Mouse (Mus musculus) natural killer cell, adult 2 months (primary cell): Measurements from ENCODE around the gene Cipc.

Experiments
- DNase-seq, 2 experiments: peaks; one replicate each; pipeline ENCODE4 v3.0.0; 2022; ENCODE audit warnings: low spot score in 2 of 2

Cipc gene

DNA sequence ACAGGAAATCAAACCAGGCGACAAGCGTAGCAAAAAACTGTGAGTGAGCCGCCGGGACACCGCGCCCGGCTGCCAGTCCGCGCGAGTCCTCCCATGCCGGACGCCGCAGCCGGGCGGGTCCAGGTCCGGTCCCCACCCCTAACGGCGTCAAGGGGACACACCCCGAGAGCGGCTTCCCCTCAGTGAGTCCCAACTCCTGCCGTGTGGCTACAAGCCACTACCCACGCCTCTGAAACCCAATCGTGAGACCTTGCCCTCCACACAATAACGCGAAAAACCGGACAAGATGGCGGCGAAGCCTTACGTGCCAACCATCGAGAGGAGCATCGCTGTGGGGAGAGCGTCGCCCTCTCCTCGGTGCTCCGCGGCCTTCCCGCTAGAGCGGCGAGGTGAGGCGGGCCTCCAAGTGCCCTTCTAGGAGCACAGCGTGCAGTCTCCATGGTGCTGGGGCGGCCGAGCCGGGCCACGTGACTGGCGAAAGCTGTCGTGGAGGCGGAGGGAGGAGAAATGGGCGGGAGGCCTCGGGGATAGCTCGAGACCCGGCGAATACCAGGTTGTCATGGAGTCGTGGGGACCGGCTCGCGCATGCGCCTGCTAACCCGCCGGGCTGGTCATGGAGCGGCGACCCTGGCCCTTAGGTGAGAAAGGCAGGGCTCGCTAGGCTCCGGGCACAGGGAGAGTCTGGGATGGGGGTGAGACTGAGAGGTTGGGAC, at the start of gene Cipc:
TSS of gene Cipc (plus strand) at position 182 of the 713 bp plus-strand sequence.
- DNase-seq: peak; percentile 98

DNA sequence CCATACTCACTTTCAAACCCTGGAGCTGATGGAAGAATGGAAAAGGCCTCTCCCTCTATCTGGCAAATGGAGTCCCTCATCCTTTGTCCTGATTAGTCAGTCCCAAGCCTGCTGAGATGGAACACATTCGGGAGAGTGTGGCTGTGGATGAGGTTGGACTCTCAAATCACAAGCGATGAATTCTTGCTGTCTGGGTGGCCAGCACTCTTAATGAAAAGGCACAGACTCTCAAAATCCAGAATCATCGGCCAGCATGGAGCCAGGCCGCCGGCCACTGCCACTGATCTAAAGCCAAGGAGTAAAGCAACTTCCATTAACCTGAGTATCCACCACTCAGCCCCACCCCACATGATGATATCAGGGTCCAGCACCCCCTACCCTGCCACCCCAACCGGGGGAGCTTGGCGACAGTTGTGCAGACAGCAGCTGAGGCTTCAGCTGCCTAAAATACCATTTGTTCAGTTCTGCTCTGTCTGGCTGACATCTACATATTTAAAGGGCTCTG, 49.0 kb upstream of the Cipc start:
- DNase-seq: no peak

DNA sequence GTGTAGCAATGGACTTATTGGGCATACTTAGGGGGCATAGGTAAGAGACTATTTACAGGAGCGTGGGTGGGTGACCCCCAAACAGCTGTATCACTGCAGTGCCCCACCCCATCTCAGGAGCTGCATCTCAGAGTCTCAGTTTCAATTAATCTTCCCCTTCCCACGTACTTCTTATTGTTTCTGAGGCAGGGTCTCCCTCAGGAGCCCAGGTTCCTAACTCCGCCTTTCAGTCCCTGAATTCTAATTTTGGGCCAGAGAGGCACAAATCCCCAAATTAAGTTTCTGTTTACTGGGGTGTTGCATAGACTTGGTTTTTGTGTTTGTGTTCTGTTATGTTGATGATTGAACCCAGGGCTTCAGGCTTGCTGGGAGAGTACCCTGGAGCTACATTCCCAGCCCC, 48.4 kb upstream of the Cipc start:
- DNase-seq: no peak

DNA sequence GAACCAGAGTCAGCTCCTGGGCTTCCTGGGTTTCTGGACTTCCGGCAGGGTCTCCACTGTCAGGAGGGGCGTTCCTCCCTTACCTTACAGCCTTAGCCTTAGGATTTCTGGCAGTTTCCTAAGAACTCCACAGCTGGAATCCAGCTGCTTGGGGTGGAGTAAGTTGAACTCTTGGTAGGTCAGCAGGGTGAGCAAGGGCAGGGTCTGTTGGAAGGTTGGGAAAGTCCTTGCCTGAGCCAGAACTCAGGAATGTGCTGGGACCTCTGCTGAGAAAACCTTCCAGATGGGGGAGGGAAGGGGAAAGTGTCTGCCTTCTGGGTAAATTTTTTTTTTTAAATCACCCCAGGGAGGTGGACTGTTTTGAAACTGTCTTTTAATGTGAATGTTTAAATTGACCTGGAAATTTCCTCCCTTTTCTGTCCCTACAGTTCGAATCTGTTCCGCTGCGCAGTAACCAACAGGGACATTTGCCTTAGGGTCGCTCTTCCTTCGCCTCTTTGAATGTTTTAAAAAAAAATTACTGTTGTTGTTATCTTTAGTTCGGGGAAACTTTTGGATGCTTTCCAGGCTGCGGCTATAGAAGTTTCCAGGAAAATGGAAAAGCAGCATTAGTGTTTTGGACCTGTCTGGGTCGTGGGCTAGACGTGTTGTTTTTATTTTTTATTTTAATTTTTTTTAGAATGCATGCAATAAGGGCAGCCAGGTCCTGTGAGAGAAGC, 47.2 kb upstream of the Cipc start:
- no peak for DNase-seq

DNA sequence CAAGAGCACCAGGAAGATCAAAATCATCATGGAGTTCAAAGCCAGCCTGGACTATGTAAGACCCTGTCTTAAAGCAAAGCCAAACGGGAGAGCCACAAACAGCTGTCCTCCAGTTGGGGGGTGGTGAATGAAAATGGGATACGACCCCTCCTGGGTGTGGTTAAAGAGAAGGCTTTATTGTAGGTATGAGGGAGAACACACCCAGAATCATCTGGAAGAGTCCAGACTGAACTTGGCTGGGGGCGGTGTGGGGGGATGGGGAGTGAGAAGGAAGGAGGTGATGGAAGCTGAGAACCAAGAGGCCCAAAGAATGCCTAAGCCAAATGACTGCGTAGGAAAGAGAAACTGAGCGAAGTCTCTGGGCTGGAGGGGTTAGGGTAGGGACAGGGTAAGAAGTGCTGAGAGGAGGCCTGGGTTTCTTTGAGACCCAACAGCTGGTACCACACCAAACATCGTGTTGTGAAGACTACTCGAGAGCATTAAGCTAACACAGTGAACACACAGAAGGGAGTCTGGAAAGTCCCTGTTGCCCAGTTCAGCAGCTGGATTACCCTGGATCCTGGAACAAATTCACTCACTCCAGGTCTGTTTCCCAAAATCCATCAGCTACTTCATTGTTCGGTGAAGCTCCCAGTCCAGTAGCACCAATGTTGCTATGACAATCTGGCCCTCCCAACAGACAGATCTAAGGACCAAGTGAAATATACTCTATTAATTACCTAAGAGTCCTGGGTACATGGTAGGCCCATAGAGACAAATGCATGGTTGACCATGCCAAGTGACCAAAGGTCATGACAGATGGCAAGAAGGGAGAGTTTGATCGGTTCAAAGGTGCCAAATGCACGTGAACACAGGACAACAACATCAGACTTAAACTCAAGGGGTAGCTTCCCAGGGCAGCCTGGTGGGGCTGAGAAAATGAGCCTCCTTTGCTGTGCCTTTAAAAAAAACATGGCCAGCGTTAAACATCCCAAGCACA, 42.7 kb upstream of the Cipc start:
- no peak for DNase-seq

DNA sequence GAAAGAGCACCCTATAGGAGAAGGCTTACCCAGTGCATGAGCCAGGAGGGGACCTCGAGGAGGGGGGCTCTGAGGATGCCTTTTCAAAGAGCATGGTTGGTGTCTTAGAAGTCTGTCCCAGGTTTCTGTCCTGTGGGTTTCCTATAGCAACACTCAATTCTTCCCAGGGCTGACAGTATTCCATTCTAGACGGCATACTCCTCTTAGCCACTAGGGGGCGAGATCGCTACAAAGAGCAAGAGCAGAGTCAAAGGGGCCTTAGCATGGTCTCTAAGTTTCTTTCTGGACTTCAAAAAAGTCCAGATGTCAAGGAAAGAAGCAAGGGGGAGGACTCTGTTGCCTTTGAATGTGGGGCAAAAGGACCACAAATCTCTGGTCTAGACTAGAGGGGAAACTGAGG, 41.6 kb upstream of the Cipc start:
- DNase-seq: peak in 1 of 2 experiments; percentile 55

DNA sequence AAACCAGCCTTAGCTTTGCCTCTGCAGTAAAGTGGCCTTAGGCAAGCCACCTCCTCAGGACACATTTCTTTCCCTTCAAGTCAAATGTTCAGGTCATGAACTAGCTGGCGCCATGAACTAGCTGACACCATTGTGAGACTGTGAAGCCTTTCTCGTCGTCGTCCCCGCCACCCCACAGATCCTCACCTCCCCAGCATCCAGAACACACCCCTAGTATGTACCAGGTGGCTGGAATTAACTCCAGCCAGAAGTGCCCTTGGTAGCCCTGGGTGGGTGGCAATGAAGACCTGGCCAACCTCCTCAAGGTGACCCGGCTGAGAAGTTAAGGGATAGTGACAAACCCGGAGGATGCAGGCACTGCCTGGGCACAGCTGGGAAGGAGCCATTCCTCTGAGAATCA, 41.0 kb upstream of the Cipc start:
- DNase-seq: no peak

DNA sequence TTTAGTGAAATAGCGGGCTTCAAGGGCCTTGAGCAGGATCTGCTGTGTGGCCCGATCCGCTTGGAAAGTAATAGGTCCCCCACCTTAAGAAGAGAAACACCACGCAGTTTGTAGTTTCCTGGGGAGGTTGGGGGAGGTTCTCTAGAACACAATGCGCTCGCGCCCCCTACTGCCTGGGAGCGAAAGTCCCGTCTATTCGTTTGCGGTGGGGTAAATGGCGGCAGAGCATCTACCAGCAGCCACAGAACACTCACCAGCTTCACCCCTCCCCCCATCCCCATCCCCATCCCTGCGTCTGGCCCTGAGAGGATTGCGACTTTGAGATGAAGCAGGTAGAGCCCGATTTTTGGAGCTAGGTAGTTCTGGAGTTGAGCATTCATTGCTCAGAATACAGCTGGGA, 40.4 kb upstream of the Cipc start:
- peak; percentile 82 to 89 for DNase-seq

DNA sequence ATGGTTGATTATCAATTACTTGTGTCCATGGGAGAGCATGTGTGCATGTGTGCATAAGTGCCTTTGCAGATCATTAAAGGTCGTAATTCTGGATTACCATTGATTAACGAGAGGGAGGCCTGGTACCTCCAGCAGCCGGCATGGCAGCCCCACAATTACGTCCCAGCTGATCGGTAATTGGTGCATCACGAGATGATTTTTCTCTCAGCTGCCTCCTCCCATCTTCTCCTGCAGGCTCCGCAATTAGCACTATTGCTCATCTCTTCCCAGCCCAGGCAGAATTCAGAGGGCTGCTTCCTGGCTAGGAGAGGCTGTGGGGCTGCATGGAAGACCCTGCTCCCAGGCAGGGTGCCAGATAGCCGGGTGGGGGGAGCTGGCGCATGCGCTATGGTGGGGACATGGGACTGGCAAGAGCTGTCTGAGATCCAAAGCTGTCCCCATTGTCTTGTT, 35.3 kb upstream of the Cipc start:
- DNase-seq: no peak

DNA sequence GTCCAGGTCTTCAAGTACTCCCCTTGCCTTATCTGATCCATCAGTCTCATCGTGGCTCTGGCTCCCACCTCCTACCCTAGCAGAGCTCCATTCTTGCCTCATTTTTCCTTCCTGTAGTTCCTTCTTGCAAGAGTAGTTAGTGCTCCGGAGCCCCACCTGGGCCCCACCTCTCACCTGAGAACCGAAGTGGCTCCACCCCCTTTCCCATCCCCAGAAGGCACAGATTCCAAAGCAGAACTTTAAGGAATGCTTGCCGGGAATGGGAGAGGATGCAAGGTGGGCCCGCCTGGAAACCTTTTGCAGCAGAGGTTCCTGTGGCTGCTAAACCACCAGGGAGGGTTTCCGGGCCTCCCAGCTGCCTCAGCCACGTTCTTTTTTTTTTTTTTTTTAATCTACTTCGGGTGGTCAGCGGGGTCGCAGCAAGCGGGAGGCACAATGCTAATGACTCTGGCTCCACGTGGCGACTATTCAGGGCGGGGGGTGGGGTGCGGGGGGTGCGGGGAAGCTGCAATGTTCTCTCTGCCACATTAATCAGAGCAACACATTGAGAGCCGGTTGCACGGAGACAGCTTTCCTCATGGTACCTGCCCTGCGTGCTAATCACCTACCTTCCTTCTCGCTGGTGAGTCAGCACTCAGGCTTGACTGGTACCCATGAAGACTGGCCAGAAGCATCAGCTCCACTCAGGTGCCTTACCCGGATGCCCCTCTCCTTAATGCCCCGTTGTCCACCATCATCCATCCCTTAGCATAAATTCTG, 34.3 kb upstream of the Cipc start:
- DNase-seq: no peak

DNA sequence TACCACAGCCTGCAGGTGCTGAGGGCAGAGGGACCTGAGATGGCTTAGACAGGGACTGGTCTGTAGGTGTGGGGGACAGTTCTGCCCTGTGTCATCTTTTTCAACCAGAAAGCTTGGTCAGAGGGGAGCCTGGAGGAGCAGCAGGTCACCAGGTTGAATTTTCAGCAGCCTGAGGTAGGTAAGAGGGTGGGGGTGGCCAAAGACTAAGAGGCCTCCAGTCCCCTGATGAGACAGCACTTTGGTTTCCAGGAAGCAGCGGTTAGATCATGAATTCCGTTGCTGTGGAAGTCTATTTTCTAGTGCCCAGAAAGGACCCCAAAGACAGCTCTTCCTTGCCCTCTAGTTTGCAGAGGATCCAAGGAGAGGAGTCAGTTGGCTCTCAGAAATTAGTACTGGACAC, 32.5 kb upstream of the Cipc start:
- DNase-seq: no peak

DNA sequence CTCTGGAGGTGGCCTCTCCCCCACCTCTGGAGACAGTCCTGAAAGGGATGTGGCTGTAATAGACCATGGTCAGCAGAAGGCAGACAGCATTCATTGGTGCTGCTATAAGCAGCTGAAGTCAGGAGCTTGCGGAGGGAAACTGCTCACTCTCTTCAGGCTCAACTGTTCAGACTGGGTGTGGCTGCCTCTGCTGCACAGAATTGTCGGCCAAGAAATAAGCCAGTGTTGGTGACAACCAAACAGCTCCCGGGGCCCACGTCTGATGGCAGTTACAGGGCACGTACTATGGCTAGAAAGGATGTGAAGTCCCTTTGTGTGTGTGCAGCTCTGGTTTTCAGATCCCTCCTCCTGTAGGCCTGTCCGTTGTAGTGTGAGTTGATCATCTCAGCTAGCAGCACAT, 32.1 kb upstream of the Cipc start:
- DNase-seq: no peak

DNA sequence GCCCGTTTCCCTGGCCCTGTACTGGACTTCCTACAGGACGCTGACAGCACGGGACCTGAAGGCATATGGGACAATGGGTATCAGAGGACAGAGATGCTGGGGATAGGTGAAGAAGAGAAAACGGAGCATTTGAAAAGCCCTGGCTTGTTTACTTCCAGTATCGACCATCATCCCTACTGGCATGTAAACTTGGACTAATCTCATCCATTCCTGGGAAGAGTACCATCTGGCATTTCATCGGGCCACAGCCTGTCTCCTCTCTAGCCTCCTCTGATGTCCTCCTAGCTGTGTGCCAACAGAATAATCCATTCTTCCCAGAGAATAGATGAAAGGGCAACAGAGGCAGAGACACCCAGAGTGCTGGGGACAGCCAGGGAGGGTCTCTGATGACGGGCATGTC, 31.2 kb upstream of the Cipc start:
- DNase-seq: no peak

DNA sequence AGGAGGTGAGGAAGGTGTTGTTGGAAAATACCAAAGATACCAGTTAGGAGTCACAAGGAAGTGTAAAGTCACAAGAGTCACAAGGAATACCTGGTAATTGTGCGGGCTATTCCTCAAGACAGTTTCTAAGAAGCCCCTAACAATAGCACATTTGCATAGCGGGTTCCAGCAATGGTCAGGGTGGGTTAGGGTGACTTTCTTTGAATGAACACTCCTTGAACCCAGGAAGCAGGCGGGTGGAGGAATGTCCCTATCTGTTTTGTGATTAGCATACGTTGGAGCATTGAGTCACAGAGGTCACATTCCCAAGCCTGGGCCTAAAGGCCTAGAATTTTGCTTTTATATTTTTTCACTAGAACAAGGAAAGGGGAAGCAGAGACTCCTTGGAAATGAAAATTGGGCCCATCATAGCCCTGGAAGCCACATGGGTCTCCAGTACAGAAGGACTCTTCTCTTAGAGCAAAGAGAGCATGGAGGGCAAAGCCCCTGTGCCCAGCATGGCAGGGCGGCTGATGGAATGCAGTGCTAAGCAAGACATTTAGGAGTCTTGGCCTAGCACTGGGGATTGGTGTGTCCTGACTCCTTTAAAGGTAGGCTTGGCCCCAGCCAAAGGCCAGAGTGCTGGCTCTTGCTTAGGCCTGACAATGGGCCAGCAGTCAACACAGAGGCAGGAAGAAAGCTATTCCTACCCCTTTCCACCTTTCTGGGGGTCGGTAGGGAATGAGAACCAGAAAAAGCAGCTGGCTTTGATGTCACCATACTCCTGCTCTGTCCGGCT, 29.9 kb upstream of the Cipc start:
- DNase-seq: no peak

DNA sequence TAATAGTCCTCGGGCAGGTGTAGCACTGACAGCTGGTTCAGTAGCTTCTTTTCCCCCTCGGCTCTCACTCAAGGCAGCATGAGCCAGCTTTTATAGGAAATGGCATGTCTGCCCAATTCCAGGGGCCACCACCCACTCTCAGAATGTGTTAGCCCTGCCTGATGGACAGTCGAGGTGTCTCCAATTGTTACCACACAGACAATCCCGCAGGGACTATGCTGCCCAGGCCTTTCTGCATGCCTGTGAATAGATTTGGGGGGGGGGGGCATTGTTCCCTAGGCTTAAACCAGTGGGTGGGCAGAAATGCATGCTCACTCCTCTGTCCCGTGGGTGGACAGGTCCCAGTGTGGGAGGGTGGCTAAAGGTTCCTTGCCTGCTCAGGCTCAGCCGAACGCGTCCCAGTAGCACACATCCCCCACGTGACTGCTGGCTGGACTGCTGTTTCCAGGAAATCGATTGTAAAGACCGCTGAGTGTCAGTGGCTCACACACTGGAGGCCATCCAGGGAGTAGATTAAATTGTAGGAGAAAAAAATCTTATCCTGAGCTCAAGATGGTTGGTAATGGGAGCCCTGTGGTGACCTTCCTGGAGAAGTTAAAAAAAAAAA, 28.4 kb upstream of the Cipc start:
- DNase-seq: no peak

DNA sequence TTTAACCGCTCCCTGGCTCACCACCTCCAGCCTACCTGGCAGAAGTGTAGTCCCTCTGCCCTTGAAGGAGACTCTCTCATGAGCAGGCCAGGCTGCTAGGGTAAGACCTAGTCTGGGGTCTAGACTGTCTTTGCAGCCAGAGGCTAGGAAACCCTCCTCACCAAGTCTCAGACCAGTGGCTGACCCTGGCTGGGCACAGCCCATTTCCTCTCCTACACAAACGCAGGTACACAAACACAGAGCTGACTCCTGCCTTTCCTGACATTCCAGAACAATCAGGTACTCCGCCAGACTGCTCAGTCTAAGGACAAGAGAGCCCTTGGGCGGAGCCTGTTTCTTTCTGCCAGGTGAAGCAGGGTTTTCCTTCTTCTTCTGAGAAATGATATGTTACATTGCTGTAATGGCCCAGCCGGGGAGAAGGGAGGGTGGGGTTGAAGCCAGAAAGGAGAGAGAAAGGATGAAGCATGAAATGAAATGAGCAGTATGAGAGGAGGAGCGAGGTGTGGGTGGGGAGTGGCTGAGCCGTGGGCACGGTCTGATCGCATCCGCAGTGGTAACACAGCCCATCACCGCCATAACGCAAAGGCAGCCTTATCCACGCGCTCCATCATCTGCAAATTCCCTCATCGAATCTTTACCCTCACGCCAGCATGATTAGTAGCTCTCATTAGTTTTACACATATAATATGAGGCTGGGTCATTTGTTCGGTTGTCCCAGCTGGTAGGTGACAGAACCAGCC, 27.7 kb upstream of the Cipc start:
- no peak for DNase-seq

DNA sequence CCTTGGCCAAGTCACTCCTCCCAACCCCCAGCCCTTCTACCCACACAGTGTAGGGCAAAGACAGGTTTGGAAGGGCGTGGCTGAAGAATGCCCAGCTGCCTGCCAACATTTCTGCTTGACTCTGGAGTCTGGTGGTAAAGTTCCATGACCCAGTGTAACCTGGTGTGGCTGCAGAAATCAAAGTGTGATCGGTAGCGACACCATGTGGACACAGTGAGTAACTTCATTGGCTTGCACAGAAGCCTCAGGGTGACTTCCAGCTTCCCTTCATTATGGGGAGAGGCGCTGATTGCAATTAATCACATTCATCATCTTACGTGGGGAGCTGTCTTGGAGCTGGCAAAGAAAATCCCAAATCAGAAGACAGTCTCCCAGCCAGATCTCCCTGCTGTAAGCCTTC, 23.0 kb upstream of the Cipc start:
- DNase-seq: peak; percentile 64 to 79

DNA sequence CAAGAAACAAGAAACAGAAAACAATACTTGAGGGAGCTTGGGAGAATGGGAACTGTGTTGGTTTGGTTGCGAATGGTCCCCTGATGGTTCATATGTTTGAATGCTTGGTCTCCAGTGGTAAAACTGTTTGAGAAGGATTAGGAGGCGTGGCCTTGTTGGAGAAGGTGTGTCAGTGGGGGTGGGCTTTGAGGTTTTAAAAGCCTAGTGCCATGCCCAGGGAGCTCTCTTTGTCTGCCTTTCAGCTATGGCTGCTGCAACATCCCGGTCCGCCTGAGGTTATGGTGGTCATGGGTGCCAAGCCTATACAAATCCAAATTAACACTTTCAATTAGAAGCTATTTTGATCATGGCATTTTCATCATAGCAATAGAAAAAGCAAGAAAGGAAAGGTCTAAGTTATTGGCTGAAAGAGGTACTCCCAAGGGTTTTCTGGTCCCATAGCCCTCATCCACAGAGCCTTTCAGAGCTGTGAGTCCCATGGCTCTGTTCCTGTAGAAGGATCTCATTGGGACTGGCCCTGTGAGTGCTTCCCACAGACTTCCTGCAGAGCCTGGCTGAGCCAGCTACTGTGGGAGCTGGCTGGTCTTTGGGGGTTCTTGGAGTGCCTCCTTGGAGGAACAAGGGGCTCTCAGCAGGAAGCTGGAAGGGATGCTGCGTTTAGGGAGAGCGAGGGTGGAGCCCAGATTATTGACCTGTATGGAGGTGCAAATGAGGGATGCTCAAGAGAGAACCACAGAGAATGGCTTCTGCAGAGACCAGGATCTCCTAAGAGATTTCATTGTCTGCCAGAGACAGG, 15.7 kb upstream of the Cipc start:
- no peak for DNase-seq
